Mouse (Mus musculus) neural tube, embryonic 15.5 days (tissue): ENCODE data around the gene Jag1. TPM values are rescaled to one million over a fixed set of nuclear protein-coding genes. Genes with fewer than 3 reads are reported as not detected.

Experiments used
- polyA plus RNA-seq: library from polyadenylated mRNA; unstranded; fragments of >200 nt; fragmentation: Nextera tagmentation; extraction: Ambion mirVana; gene quantifications from 2 replicates; pipeline ENCODE4 v1.2.1, GENCODE M21; 2015

Jag1 gene
- polyA plus RNA-seq, 1 experiment from 2014 or later, result 7.5 TPM

Other genes starting within 250 kb of the Jag1 start
- gene AL731706.2, start 231.0 kb downstream of the Jag1 start, polyA plus RNA-seq, result 37.2 and 42.8 TPM in 2 replicates
- gene Slx4ip, start 225.4 kb downstream of the Jag1 start, polyA plus RNA-seq, result 11.0 and 12.1 TPM in 2 replicates
- 23.4 and 24.0 TPM in 2 replicates for gene AL731706.1, start 225.3 kb downstream of the Jag1 start, polyA plus RNA-seq
- gene Mkks, start 225.3 kb downstream of the Jag1 start, polyA plus RNA-seq, result 13.8 and 15.1 TPM in 2 replicates